Mouse (Mus musculus): ENCODE results near the gene Sez6l2.

DNA sequence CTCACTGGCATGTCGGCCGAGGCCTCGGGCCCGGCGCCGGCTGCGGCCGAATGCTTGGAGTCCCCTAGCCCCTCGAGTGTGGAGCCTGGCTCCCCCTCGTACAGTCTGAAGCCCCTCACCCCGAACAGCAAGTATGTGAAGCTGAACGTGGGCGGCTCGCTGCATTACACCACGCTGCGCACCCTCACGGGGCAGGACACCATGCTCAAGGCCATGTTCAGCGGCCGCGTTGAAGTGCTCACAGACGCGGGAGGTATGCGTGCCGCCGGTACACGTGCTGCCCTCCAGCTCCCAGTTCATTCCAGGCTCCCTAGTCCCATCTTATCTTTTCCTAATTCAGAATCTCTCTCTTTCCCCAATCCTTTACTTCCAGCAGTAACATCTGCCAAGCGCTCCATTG, 21.3 kb upstream of the Sez6l2 start:
- TF ChIP-seq POLR2A (IDR thresholded peaks at IDR 0.05; ENCODE audit: borderline replicate concordance, insufficient read depth, low read length), result no peak
- TF ChIP-seq CTCF (IDR thresholded peaks at IDR 0.05; ENCODE audit: borderline replicate concordance, insufficient read depth, low read depth, low read length), result no peak

Measured in cerebellum, adult 2 months (tissue).